17 mouse cellular contexts compared by ENCODE assay signal in the genomic region with DNA sequence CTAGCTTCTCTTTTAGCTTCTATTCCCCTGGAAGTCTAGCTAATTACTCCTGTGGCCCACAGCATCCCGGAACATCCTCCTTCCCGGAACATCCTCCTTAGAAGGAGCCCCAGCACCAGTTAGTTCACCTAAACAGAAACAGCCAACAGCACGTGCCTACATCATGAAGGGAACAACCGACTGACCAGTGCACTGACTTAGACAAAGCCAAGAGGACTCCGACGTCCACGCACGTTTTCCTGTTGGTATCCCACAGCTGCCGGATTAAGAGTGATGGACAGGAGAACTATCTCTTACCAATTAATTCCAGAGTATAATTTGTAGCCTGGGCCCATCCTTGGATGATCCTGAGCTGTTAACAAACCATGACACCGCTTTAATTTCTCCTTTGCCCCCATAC. TPM values are rescaled to one million over a fixed set of nuclear protein-coding genes. Genes with fewer than 3 reads are reported as not detected.
DNase-seq lines count a peak whose midpoint lies in the region; ATAC-seq lines count a peak whose summit lies in the region.
"Had no signal": no experiment of that assay in that cellular context is flagged by ENCODE, and none has a peak within 500 bp of the region (broad histone marks: within the 10 kb centered on the region; RNA-seq: fewer than 3 reads in every experiment).

No protein-coding gene starts in this region.

- WGBS in forebrain, embryonic 12.5 days = 64% methylated on average over 10 of the region's 10 CpGs
- 87% methylated on average over 10 of the region's 10 CpGs for WGBS in forebrain, embryonic 10.5 days
- WGBS in embryonic facial prominence, embryonic 10.5 days = 85% methylated on average over 10 of the region's 10 CpGs
- WGBS in hindbrain, embryonic 13.5 days = 39% methylated on average over 10 of the region's 10 CpGs
- WGBS in midbrain, embryonic 14.5 days = 36% methylated on average over 10 of the region's 10 CpGs
- WGBS in kidney, embryonic 14.5 days = 89% methylated on average over 10 of the region's 10 CpGs

- no peak overlapping the region for H3K4me2 ChIP-seq in forebrain, embryonic 12.5 days
- H3K4me2 ChIP-seq in hindbrain, embryonic 13.5 days = no peak overlapping the region
- H3K4me2 ChIP-seq in midbrain, embryonic 14.5 days (ENCODE audit: low read length) = 0 out of 2 replicates have a peak overlapping the region, but pooled peaks have one; percentile 36
- no peak overlapping the region for H3K4me2 ChIP-seq in kidney, embryonic 14.5 days (replicated peaks; ENCODE audit: low read depth, low read length)
- H3K4me2 ChIP-seq: heart, embryonic 13.5 days; limb, embryonic 12.5 days; liver, embryonic 13.5 days; stomach, embryonic 15.5 days had no signal

- no peak for DNase-seq in forebrain, embryonic 10.5 days (ENCODE audit: extremely low spot score, low spot score)
- no peak for DNase-seq in embryonic facial prominence, embryonic 10.5 days (ENCODE audit: low spot score)
- DNase-seq in midbrain, embryonic 14.5 days = peak; percentile 31
- no peak for DNase-seq in spleen, postnatal 14 days (ENCODE audit: low spot score in 2 of 2)
- no peak for DNase-seq in cerebellum, adult 8-10 months
- DNase-seq: heart, postnatal 4 days; kidney, adult 11 months; kidney, postnatal 10 days; liver, embryonic 13.5 days; thymus, adult 2 months had no signal

- H3K4me1 ChIP-seq in forebrain, embryonic 12.5 days = peaks cover 23% of the 10 kb centered on the region
- peaks cover 20% of the 10 kb centered on the region for H3K4me1 ChIP-seq in forebrain, embryonic 10.5 days
- H3K4me1 ChIP-seq in embryonic facial prominence, embryonic 10.5 days = peaks cover 9% of the 10 kb centered on the region; the same call in 1 of the 2 replicates
- peaks cover 16% of the 10 kb centered on the region for H3K4me1 ChIP-seq in hindbrain, embryonic 13.5 days (replicated peaks)
- H3K4me1 ChIP-seq in midbrain, embryonic 14.5 days (ENCODE audit: control insufficient read depth, insufficient read depth, low read length) = peaks cover 19% of the 10 kb centered on the region
- no peaks in the 10 kb centered on the region for H3K4me1 ChIP-seq in kidney, embryonic 14.5 days (ENCODE audit: control insufficient read depth, insufficient read depth, low read length)
- H3K4me1 ChIP-seq: limb, embryonic 12.5 days; liver, embryonic 13.5 days had no signal

- no peaks in the 10 kb centered on the region for H3K9me3 ChIP-seq in forebrain, embryonic 12.5 days
- no peaks in the 10 kb centered on the region for H3K9me3 ChIP-seq in forebrain, embryonic 10.5 days
- H3K9me3 ChIP-seq in embryonic facial prominence, embryonic 10.5 days = no peaks in the 10 kb centered on the region
- H3K9me3 ChIP-seq in hindbrain, embryonic 13.5 days = no peaks in the 10 kb centered on the region
- H3K9me3 ChIP-seq in midbrain, embryonic 14.5 days (ENCODE audit: control insufficient read depth, low read length) = no peaks in the 10 kb centered on the region
- no peaks in the 10 kb centered on the region for H3K9me3 ChIP-seq in kidney, embryonic 14.5 days (ENCODE audit: control insufficient read depth, low read length)
- H3K9me3 ChIP-seq: heart, embryonic 13.5 days; limb, embryonic 12.5 days; liver, embryonic 13.5 days; stomach, embryonic 15.5 days had no signal

- H3K27ac ChIP-seq in forebrain, embryonic 12.5 days = peak overlapping the region; percentile 76
- H3K27ac ChIP-seq in forebrain, embryonic 10.5 days = no peak overlapping the region
- 0 out of 2 replicates have a peak overlapping the region, but pooled peaks have one; percentile 6 for H3K27ac ChIP-seq in embryonic facial prominence, embryonic 10.5 days (replicated peaks)
- H3K27ac ChIP-seq in hindbrain, embryonic 13.5 days = peak overlapping the region; percentile 84
- peak overlapping the region; percentile 78 for H3K27ac ChIP-seq in midbrain, embryonic 14.5 days (replicated peaks; ENCODE audit: low read depth, low read length)
- no peak overlapping the region for H3K27ac ChIP-seq in kidney, embryonic 14.5 days (ENCODE audit: low read depth, low read length)
- H3K27ac ChIP-seq: layer of hippocampus, adult 2 months; limb, embryonic 12.5 days; liver, embryonic 13.5 days; stomach, embryonic 15.5 days had no signal

- no peaks in the 10 kb centered on the region for H3K27me3 ChIP-seq in forebrain, embryonic 12.5 days
- no peaks in the 10 kb centered on the region for H3K27me3 ChIP-seq in forebrain, embryonic 10.5 days (ENCODE audit: poor library complexity, severe bottlenecking)
- no peaks in the 10 kb centered on the region for H3K27me3 ChIP-seq in embryonic facial prominence, embryonic 10.5 days (replicated peaks; ENCODE audit: low read depth, poor library complexity, severe bottlenecking)
- no peaks in the 10 kb centered on the region for H3K27me3 ChIP-seq in hindbrain, embryonic 13.5 days
- no peaks in the 10 kb centered on the region for H3K27me3 ChIP-seq in midbrain, embryonic 14.5 days (ENCODE audit: control insufficient read depth, insufficient read depth, low read length)
- no peaks in the 10 kb centered on the region for H3K27me3 ChIP-seq in kidney, embryonic 14.5 days (ENCODE audit: control insufficient read depth, insufficient read depth, low read length)
- H3K27me3 ChIP-seq: limb, embryonic 12.5 days; liver, embryonic 13.5 days; stomach, embryonic 15.5 days had no signal

- no peak overlapping the region for H3K9ac ChIP-seq in forebrain, embryonic 12.5 days
- H3K9ac ChIP-seq in hindbrain, embryonic 13.5 days = no peak overlapping the region
- no peak overlapping the region for H3K9ac ChIP-seq in midbrain, embryonic 14.5 days (replicated peaks; ENCODE audit: low read length)
- H3K9ac ChIP-seq in kidney, embryonic 14.5 days (ENCODE audit: low read depth, low read length) = no peak overlapping the region
- H3K9ac ChIP-seq: heart, embryonic 13.5 days; limb, embryonic 12.5 days; liver, embryonic 13.5 days; stomach, embryonic 15.5 days had no signal

- ATAC-seq in forebrain, embryonic 12.5 days (ENCODE audit: low FRiP score) = no peak; the same call in 1 of the 2 replicates
- no peak for ATAC-seq in hindbrain, embryonic 13.5 days (ENCODE audit: low FRiP score)
- peak; percentile 29; the same call in 1 of the 2 replicates for ATAC-seq in midbrain, embryonic 14.5 days (ENCODE audit: low FRiP score, low TSS enrichment)
- no peak for ATAC-seq in kidney, embryonic 14.5 days (ENCODE audit: low FRiP score, low TSS enrichment)

- H3K4me3 ChIP-seq in forebrain, embryonic 12.5 days (replicated peaks) = no peak overlapping the region
- no peak overlapping the region for H3K4me3 ChIP-seq in forebrain, embryonic 10.5 days
- H3K4me3 ChIP-seq in embryonic facial prominence, embryonic 10.5 days = no peak overlapping the region
- no peak overlapping the region for H3K4me3 ChIP-seq in hindbrain, embryonic 13.5 days
- no peak overlapping the region for H3K4me3 ChIP-seq in midbrain, embryonic 14.5 days (replicated peaks; ENCODE audit: low read depth, low read length)
- H3K4me3 ChIP-seq in kidney, embryonic 14.5 days (ENCODE audit: low read length) = no peak overlapping the region
- H3K4me3 ChIP-seq: heart, embryonic 13.5 days; layer of hippocampus, adult 2 months; limb, embryonic 12.5 days; liver, embryonic 13.5 days; stomach, embryonic 15.5 days had no signal

- no peaks in the 10 kb centered on the region for H3K36me3 ChIP-seq in forebrain, embryonic 12.5 days (replicated peaks)
- H3K36me3 ChIP-seq in forebrain, embryonic 10.5 days (replicated peaks) = no peaks in the 10 kb centered on the region
- H3K36me3 ChIP-seq in embryonic facial prominence, embryonic 10.5 days (replicated peaks) = no peaks in the 10 kb centered on the region
- H3K36me3 ChIP-seq in hindbrain, embryonic 13.5 days = no peaks in the 10 kb centered on the region
- H3K36me3 ChIP-seq in midbrain, embryonic 14.5 days (ENCODE audit: control insufficient read depth, insufficient read depth, low read length) = no peaks in the 10 kb centered on the region
- no peaks in the 10 kb centered on the region for H3K36me3 ChIP-seq in kidney, embryonic 14.5 days (ENCODE audit: control insufficient read depth, insufficient read depth, low read length)
- H3K36me3 ChIP-seq: heart, embryonic 13.5 days; limb, embryonic 12.5 days; liver, embryonic 13.5 days; stomach, embryonic 15.5 days had no signal

RNA-seq across cellular contexts. Expression of gene Il20rb, which starts 47.6 kb away (rescaled TPM):
- polyA plus RNA-seq in forebrain, embryonic 12.5 days (2016; fragmentation: Nextera tagmentation; extraction: Ambion mirVana) = 1.3 and 1.6 TPM in 2 replicates
- 1.6 and 1.8 TPM in 2 replicates for polyA plus RNA-seq in forebrain, embryonic 10.5 days (2016; fragmentation: Nextera tagmentation; extraction: Ambion mirVana)
- 1.1 and 1.8 TPM in 2 replicates for polyA plus RNA-seq in embryonic facial prominence, embryonic 10.5 days (2016; fragmentation: Nextera tagmentation; extraction: Ambion mirVana)
- 0.53 and 0.63 TPM in 2 replicates for polyA plus RNA-seq in hindbrain, embryonic 13.5 days (2015; fragmentation: Nextera tagmentation; extraction: Ambion mirVana)
- 0.63 and 0.99 TPM in 2 replicates for polyA plus RNA-seq in midbrain, embryonic 14.5 days (2014; fragmentation: Nextera tagmentation; extraction: Ambion mirVana)
- polyA plus RNA-seq in kidney, embryonic 14.5 days (2014; fragmentation: Nextera tagmentation; extraction: Ambion mirVana) = 0.79 and 1.8 TPM in 2 replicates

Comparison
In these comparisons a context has a peak if more than half of its experiments do, and no peak if none do; other contexts are left out.
1. H3K27ac ChIP-seq: peak in forebrain, embryonic 12.5 days (single experiment), embryonic facial prominence, embryonic 10.5 days (single experiment), hindbrain, embryonic 13.5 days (single experiment) and midbrain, embryonic 14.5 days (single experiment); none in forebrain, embryonic 10.5 days (single experiment) and kidney, embryonic 14.5 days (single experiment).